Mouse (Mus musculus) embryonic facial prominence, embryonic 14.5 days (tissue): Measurements from ENCODE around the gene Nucb1. TPM values are rescaled to one million over a fixed set of nuclear protein-coding genes. Genes with fewer than 3 reads are reported as not detected.
"Not testable (repeated sequence)": the region's sequence is repeated elsewhere in the genome, so short reads cannot be mapped to it uniquely, and the experiment has no call there.

Source experiments
- ATAC-seq: fragments of 200-750 bp; cut with Nextera tagmentation; 2 replicates; pipeline ENCODE4 v1.8.0; 2017; ENCODE audit warnings: low read depth, moderate number of reproducible peaks, moderate TSS enrichment
- DNase-seq: peaks from one replicate; pipeline ENCODE4 v3.0.0-alpha.2; 2015; ENCODE audit warnings: low spot score
- H3K27ac ChIP-seq: fragments of 300-500 bp; sonication (generic); replicated peaks from 2 replicates; pipeline ENCODE4 v1.5.1; 2014; ENCODE audit warnings: low read depth, mild to moderate bottlenecking, low read length, moderate library complexity
- H3K27me3 ChIP-seq: fragments of 300-500 bp; sonication (generic); replicated peaks from 2 replicates; pipeline ENCODE4 v1.6.1; 2014; ENCODE audit warnings: low read length; ENCODE audit not compliant: control insufficient read depth, insufficient read depth
- H3K36me3 ChIP-seq: fragments of 300-500 bp; sonication (generic); 2 replicates; pipeline ENCODE4 v1.6.1; 2014; ENCODE audit warnings: low read length, mixed read lengths; ENCODE audit not compliant: control insufficient read depth, insufficient read depth
- H3K4me1 ChIP-seq: fragments of 300-500 bp; sonication (generic); 2 replicates; pipeline ENCODE4 v1.6.1; 2014; ENCODE audit warnings: antibody characterized with exemption, low read length; ENCODE audit not compliant: control insufficient read depth, insufficient read depth
- H3K4me2 ChIP-seq: fragments of 300-500 bp; sonication (generic); 2 replicates; pipeline ENCODE4 v1.6.1; 2014; ENCODE audit warnings: low read depth, mild to moderate bottlenecking, low read length, moderate library complexity, mixed read lengths
- H3K4me3 ChIP-seq: fragments of 300-500 bp; sonication (generic); 2 replicates; pipeline ENCODE4 v1.5.1; 2014; ENCODE audit warnings: low read depth, mild to moderate bottlenecking, low read length
- H3K9ac ChIP-seq: fragments of 300-500 bp; sonication (generic); 2 replicates; pipeline ENCODE4 v1.6.1; 2014; ENCODE audit warnings: low read depth, mild to moderate bottlenecking, low read length, moderate library complexity, mixed read lengths
- H3K9me3 ChIP-seq: fragments of 300-500 bp; sonication (generic); 2 replicates; pipeline ENCODE4 v1.6.1; 2016; ENCODE audit warnings: low read length; ENCODE audit not compliant: control insufficient read depth
- WGBS: fragments of 180-500 bp; shearing (Covaris S2); extraction: QIAGEN DNeasy Blood & Tissue Kit; methylation state at CpG from one replicate; pipeline ENCODE4 v1.1.7; 2014; 5-methylcytosine and 5-hydroxymethylcytosine counted together
- polyA plus RNA-seq: library from polyadenylated mRNA; unstranded; fragments of >200 nt; fragmentation: Nextera tagmentation; extraction: Ambion mirVana; gene quantifications from 2 replicates; pipeline ENCODE4 v1.2.1, GENCODE M21; 2014

Gene Nucb1
- polyA plus RNA-seq, 1 experiment from 2014 or later = 209 TPM

DNA sequence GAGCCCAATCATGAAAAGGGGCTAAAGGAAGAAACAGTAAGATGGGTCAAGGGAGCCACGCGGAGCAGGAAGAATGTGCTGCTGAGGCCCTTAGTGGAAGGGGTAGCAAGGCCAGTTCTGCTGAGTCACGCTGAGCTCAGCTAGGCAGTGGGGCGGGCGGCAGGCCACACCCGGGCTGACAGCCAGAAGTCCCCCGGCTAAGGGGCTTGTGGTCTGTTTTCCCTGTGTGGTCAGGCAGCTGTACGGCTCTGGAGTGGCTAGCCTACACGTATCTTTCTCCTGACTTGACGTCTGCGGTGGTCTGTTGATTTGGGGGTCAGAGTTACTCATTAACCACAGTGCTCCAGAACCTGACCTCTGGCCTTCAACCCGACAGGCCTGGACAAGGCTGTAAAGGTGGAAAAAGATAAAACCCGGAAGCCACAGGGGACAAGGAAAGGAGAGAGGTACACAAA, 49.3 kb downstream of the Nucb1 start:
- peak; percentile 89 for DNase-seq
- WGBS = 17% methylated on average over 13 of the region's 13 CpGs
- peaks cover 68% of the 10 kb centered on the region for H3K36me3 ChIP-seq
- ATAC-seq = peak; percentile 4; the same call in 1 of the 2 replicates
- peaks cover 29% of the 10 kb centered on the region for H3K4me1 ChIP-seq
- H3K9ac ChIP-seq = peak overlapping the region; percentile 48
- 0 out of 2 replicates have a peak overlapping the region, but pooled peaks have one; percentile 60 for H3K4me3 ChIP-seq
- peak overlapping the region; percentile 78 for H3K27ac ChIP-seq
- H3K4me2 ChIP-seq = peak overlapping the region; percentile 68
- no peaks in the 10 kb centered on the region for H3K27me3 ChIP-seq
- H3K9me3 ChIP-seq = no peaks in the 10 kb centered on the region

DNA sequence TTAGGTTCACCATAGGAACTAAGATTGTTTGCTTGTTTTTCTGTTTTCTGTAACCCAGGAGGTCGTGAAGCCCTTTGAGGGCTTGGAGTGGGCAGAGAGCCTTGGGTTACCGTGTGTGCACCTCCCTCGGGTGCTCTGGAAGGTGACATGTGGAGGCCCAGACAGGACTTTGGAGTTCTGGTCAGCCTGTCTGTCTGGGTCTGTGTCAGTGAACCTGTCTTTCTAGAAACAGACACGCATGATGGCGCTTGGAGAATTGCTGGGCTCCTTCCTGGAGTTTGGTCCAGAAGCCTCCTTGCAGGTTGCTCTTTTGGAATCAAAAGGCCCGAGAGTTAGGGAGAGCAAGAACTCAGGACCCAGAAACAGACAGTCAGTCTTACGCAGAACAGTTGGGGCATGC, 49.8 kb downstream of the Nucb1 start:
- Histone ChIP-seq H3K36me3 (peaks cover 73% of the 10 kb centered on the region), H3K9ac (peak overlapping the region; percentile 48), H3K4me3 (peak overlapping the region; percentile 60), H3K27me3 (no peaks in the 10 kb centered on the region), H3K4me1 (peaks cover 24% of the 10 kb centered on the region), H3K9me3 (no peaks in the 10 kb centered on the region), H3K27ac (peak overlapping the region; percentile 78), H3K4me2 (peak overlapping the region; percentile 68)
- DNase-seq = no peak
- 66% methylated on average over 7 of the region's 7 CpGs for WGBS
- no peak for ATAC-seq

DNA sequence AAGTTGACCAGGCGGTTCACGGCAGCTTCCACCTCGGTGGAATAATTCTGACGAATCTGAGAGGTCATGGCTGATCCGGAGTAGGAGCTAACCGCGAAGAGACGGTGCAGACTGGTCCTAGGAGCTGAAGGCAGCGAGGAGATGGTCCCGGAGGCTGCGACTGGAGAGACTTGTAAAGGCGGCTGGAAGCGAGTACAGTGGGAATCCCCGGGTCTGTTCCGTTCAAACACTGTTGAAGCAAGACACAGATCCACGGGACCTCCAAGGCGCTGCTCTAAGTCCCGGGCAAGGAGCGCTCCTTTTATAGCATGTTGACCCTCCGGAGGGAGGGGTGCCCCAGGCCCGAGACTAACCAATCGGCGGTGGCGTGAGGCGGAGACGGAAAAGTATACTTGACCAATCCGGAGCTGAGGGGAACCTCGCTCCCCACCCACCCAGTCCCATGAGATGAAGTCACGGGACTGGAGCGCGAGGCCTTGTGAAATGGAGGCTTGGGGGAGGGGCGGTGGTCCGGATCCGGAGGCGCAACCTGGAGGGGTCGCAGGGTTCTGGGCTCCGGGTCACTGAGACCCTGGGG, 50.6 kb downstream of the Nucb1 start, which contains the start of gene Ftl1:
Ftl1 (minus strand) TSS at position 321 of the 577 bp plus-strand sequence.
- Histone ChIP-seq H3K9ac (peak within 1 kb of the TSS; percentile 82), H3K27ac (peak within 1 kb of the TSS; percentile 94), H3K4me1 (peaks cover 24% of the 10 kb centered on the region), H3K4me3 (peak within 1 kb of the TSS; percentile 60), H3K36me3 (peaks cover 73% of the 10 kb centered on the region), H3K4me2 (peak within 1 kb of the TSS; percentile 68)
- WGBS = 0% methylated on average over 21 of the region's 37 CpGs
- H3K27me3 ChIP-seq, H3K9me3 ChIP-seq: not testable (repeated sequence)
- peak; percentile 94 for ATAC-seq
- DNase-seq = peak; percentile 100

DNA sequence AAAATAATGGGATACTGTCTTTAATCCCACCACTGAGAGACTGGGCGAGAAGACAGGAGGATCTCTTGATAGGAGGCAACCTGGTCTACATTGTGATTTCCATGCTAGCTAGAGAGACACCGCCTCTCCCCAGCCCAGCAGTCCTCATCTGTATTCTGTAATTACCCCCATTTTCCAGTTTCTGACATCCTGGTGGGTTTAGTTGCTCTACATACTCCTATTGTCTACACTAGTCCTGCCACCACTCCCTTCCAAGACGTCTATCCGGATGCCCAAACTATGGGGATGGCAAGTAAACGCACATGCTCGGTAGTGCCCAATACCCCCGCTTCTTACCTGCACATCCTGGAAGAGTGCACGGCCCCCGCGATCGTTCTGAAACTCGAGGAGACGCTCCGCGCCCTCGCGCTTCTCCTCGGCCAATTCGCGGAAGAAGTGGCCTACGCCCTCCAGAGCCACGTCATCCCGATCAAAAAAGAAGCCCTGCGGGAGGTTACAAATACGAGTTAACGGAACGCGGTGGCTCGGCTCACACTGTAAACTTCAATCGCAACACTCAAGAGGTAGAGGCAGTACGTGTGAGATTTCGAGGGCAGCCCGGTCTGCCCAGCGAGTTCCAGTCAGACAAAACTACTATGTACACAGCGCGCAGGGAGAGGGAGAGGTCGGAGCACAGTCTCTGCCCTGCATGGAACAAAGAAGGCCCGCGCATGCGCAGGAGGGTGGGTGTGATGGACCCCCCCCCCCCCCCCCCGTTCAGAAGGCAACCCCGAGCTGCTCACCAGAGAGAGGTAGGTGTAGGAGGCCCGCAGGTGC, 51.2 kb downstream of the Nucb1 start:
- WGBS = under 1% methylated on average over 39 of the region's 43 CpGs

DNA sequence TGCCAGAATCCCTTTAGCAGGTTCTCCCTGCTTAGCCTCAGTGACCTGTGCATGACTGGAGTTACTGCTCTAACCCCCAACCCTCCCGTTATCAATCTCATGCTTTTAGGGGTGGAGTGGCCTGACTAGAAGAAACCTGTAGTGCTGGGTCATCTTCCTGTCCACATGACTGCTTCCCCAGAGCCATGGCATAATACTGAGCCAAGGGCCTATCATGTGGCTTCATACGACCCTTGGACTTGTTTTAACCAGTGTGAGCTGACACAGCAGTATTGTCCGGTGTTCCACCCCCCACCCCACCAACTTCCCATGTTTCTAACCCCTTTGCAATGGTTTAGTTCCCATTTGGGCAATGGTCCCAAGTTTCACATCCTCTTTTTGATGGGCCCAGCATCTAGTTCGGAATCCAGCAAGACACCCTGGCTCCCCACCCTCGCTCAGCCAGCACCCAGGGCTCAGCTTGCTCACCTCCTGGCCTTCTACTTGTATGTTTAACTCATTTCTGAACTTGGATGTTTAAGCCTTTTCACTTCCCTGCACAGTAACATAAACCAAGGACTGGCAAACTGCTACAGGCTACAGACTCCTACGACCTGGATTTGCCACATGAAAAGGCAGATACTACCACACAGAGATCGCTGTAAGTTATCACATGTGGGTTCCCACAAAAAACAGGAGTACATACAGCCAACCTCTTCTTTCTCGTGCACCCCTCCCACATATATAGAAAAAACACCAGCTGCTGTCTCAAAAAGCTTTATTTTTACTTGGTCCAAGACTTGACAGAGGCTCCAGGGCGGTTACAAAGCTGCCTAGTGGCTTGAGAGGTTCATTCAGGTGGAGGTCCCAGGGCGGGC, 52.8 kb downstream of the Nucb1 start:
- ATAC-seq (no peak), DNase-seq (no peak)
- Histone ChIP-seq H3K9ac (peak overlapping the region; percentile 82), H3K4me3 (peak overlapping the region; percentile 60), H3K9me3 (no peaks in the 10 kb centered on the region), H3K4me1 (peaks cover 24% of the 10 kb centered on the region), H3K27ac (peak overlapping the region; percentile 58), H3K27me3 (no peaks in the 10 kb centered on the region), H3K36me3 (peaks cover 69% of the 10 kb centered on the region), H3K4me2 (peak overlapping the region; percentile 68)
- WGBS = 51% methylated on average over 9 of the region's 10 CpGs

More for the DNA sequence above, 51.2 kb downstream of the Nucb1 start:
- Histone ChIP-seq H3K27me3 (no peaks in the 10 kb centered on the region), H3K27ac (peak overlapping the region; percentile 94), H3K4me3 (peak overlapping the region; percentile 60), H3K9ac (peak overlapping the region; percentile 82), H3K36me3 (peaks cover 73% of the 10 kb centered on the region), H3K4me2 (peak overlapping the region; percentile 68), H3K9me3 (no peaks in the 10 kb centered on the region), H3K4me1 (peaks cover 24% of the 10 kb centered on the region)
- ATAC-seq (peak; percentile 75), DNase-seq (peak; percentile 92)

DNA sequence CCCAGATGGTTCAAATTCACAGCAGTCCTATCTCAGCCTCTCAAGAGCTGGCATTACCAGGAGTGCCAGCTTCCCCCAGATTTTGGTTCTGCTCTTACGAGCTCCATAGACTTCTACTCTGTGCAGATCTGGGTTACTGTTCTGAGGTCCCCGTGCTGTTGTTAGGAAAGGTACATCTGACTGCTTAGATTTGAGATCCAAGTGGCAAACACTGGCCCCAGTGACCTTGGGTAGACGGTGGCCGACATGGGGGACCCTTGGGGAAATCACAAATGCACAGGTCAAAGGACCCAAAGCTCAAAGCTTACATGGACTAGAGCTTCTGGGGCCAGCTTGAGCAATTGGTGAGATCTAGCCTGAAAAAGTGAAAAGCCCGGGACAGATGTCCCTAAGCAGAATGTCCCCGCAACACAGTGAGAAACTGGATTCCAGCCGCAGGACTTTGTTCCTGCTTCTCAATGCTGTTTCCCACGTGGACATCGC, 53.4 kb downstream of the Nucb1 start:
- H3K9ac ChIP-seq = 0 out of 2 replicates have a peak overlapping the region, but pooled peaks have one; percentile 82
- H3K36me3 ChIP-seq = peaks cover 69% of the 10 kb centered on the region

DNA sequence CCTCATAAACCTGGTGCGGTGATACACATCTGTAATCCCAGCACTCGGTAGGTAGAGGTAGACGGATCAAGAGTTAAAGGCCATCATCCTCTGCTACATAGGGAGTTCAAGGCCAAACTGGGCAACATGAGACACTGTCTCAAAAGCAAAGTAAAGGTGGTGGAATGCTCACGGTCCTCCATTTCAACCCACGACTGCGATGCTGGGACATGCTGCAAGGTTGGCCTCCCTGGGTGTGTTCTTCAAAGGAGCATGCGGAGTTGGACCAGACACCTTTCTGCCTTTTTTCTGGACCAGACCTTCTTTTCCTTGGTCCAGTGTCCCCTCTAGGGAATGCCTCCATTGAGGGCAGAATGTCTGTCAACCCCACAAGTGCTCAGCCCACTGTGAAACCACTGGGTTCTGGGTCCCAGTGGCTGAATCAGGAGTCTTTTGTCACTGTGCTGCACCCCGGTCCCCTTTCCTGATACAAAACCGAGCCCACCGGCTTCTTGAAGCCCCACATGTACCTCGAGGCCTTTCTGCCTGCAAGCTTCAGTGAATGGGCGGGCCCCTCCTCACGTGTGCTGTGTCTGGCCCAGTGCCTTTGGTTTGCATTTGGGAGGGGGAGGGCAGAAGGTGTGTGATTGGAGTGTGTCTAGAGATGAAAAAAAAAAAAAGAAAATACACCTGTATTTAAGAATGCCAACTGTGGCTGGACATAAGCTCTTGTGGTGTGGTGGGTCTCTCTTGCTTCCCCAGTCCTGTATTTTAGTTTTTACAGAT, 54.1 kb downstream of the Nucb1 start:
- H3K4me2 ChIP-seq = no peak overlapping the region
- H3K9me3 ChIP-seq = no peaks in the 10 kb centered on the region
- ATAC-seq (no peak), DNase-seq (no peak)
- peaks cover 68% of the 10 kb centered on the region for H3K36me3 ChIP-seq
- H3K9ac ChIP-seq = no peak overlapping the region
- no peak overlapping the region; the same call in 1 of the 2 replicates for H3K27ac ChIP-seq
- H3K4me3 ChIP-seq = no peak overlapping the region
- peaks cover 19% of the 10 kb centered on the region for H3K4me1 ChIP-seq
- no peaks in the 10 kb centered on the region for H3K27me3 ChIP-seq
- 71% methylated on average over 13 of the region's 13 CpGs for WGBS

More for the DNA sequence above, 53.4 kb downstream of the Nucb1 start:
- 0 out of 2 replicates have a peak overlapping the region, but pooled peaks have one; percentile 58 for H3K27ac ChIP-seq
- H3K27me3 ChIP-seq = no peaks in the 10 kb centered on the region
- ATAC-seq (no peak), DNase-seq (no peak)
- no peaks in the 10 kb centered on the region for H3K9me3 ChIP-seq
- peak overlapping the region; percentile 68 for H3K4me2 ChIP-seq
- H3K4me1 ChIP-seq = peaks cover 21% of the 10 kb centered on the region
- 0 out of 2 replicates have a peak overlapping the region, but pooled peaks have one; percentile 60 for H3K4me3 ChIP-seq
- 48% methylated on average over 9 of the region's 9 CpGs for WGBS
